Mouse (Mus musculus): ENCODE measurements around the gene Fam241b. TPM values are rescaled to one million over a fixed set of nuclear protein-coding genes. Genes with fewer than 3 reads are reported as not detected.

Gene Fam241b
- total and polyA plus RNA-seq, 3 experiments = 3.2 to 13.2 (median 9.3) TPM

DNA sequence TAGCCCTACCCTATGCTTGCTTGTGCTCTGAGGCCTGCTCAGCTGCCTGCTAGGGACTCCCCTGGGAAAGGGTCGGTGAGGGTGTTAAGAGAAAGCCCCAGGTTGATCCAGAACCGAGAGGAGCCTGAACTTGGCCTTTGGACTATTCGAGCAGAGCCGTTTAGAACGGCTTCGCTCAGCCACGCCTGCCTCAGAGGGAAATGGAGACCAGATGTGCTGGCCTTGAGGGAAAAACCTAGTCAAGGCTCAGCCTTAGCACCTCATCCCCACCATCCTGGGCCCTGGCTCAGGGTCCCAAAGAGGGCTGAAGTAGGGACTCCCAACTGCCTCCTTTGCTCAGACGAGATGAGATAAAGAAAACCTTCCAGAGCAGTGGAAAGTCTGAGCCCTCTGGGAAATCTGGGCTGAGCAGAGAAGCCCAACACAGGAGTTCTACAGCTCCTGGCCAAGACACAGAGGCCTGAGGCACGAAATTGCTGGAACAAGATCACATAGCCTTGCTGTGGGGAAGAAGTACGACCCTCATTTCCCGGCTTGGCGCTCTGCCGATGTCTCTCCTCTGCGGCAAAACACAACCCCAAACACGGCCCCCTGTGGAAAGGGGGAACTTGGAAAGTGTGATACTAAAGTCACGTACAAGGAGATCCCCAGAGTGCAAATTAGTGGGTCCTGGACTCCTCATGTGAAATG lies 83.4 kb downstream of the Fam241b start:
- Histone ChIP-seq H3K9me3 (replicated peaks) (no peaks in the 10 kb centered on the region), H3K27me3 (ENCODE audit: insufficient read depth, low read length) (peaks cover 8% of the 10 kb centered on the region; the same call in 1 of the 2 replicates), H3K4me3 (ENCODE audit: low read depth, low read length) (no peak overlapping the region), H3K36me3 (replicated peaks) (no peaks in the 10 kb centered on the region), H3K4me1 (ENCODE audit: insufficient read depth, low read depth, low read length) (peaks cover 11% of the 10 kb centered on the region)
- ATAC-seq (ENCODE audit: extremely low read depth, insufficient number of reproducible peaks, low FRiP score, poor library complexity, severe bottlenecking) = no peak
- TF ChIP-seq TAL1 (conservative IDR thresholded peaks at IDR 0.05; ENCODE audit: low read depth, low read length) (no peak), CTCF (IDR thresholded peaks at IDR 0.05; ENCODE audit: low read depth, low read length) (no peak)
- no peak for DNase-seq (ENCODE audit: low spot score)

DNA sequence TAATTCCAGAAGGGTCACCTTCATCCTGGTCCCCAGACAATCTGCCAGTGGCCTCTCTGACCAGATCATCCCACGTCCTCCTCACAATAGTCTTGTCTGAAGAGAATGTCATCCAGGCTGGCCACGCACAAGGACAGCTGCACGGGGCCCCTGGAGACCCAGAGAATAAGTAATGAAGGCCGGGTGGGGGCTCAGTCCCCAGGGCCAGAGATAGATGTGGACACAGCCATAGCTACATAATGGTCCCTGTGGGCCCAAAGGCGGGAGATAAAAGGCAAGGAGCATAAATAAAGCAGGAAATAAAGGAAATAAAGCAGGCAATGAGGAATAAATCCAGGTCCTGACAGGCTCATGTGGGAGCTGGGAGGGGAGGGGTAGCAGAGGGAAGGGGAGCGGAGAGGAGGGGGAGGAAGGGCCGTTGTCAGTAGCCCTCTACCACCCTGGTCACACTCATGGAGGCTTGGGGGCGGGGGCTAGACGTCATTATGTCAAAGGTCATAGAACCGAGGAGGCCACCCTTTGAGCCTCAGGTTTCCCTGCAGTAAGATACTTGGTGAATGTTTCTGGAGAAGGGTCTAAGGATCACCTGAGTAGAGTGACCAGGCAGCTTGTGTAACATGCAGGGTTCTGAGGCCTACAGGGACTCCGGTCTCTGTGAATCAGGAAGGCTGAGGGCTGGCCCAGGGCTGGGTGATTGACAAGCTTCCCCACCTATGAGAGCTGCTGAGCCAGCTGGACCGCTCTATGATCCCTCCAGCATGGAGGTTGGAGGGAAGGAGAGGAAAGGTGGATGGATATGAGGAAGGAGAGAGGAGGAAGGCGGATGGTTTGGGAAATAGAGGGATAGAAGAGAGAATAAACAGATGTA lies 85.0 kb downstream of the Fam241b start:
- ATAC-seq (ENCODE audit: extremely low read depth, insufficient number of reproducible peaks, low FRiP score, poor library complexity, severe bottlenecking) (no peak), DNase-seq (ENCODE audit: low spot score) (no peak)
- Histone ChIP-seq H3K4me1 (ENCODE audit: insufficient read depth, low read depth, low read length) (peaks cover 7% of the 10 kb centered on the region; the same call in 1 of the 2 replicates), H3K4me3 (ENCODE audit: low read depth, low read length) (no peak overlapping the region), H3K9me3 (replicated peaks) (no peaks in the 10 kb centered on the region), H3K27me3 (ENCODE audit: insufficient read depth, low read length) (peaks cover 8% of the 10 kb centered on the region; the same call in 1 of the 2 replicates), H3K36me3 (replicated peaks) (no peaks in the 10 kb centered on the region)
- TF ChIP-seq GATA1 (IDR thresholded peaks at IDR 0.05; ENCODE audit: borderline replicate concordance, low read length) (no peak), GATA2 (IDR thresholded peaks at IDR 0.05; ENCODE audit: borderline replicate concordance, low read depth, low read length) (no peak), POLR2AphosphoS5 (IDR thresholded peaks at IDR 0.05; ENCODE audit: insufficient replicate concordance, low read depth, low read length) (no peak), CTCF (IDR thresholded peaks at IDR 0.05; ENCODE audit: low read depth, low read length) (no peak), TAL1 (conservative IDR thresholded peaks at IDR 0.05; ENCODE audit: low read depth, low read length) (no peak)

Other genes starting within 250 kb of the Fam241b start
- gene Col13a1, start 164.8 kb downstream of the Fam241b start, total RNA-seq (2014; fragmentation: Nextera tagmentation) = not detected in 2 replicates
- 0.05 TPM in 1 of 2 replicates, not detected in the other for gene Col13a1, start 164.8 kb downstream of the Fam241b start, total RNA-seq (2017)
- not detected in 2 replicates for gene Col13a1, start 164.8 kb downstream of the Fam241b start, polyA plus RNA-seq (2012)
- not detected in 2 replicates for gene Neurog3, start 10.8 kb downstream of the Fam241b start, total RNA-seq (2014; fragmentation: Nextera tagmentation)
- gene Neurog3, start 10.8 kb downstream of the Fam241b start, total RNA-seq (2017) = not detected in 2 replicates
- gene Neurog3, start 10.8 kb downstream of the Fam241b start, polyA plus RNA-seq (2012) = not detected in 2 replicates
- 8.2 and 10.2 TPM in 2 replicates for gene Tspan15, start 87.3 kb upstream of the Fam241b start, total RNA-seq (2014; fragmentation: Nextera tagmentation)
- 1.9 TPM in 2 replicates for gene Tspan15, start 87.3 kb upstream of the Fam241b start, total RNA-seq (2017)
- gene Tspan15, start 87.3 kb upstream of the Fam241b start, polyA plus RNA-seq (2012) = 1.5 and 1.7 TPM in 2 replicates
- 0.45 TPM in 1 of 2 replicates, not detected in the other for gene Tacr2, start 108.5 kb upstream of the Fam241b start, total RNA-seq (2014; fragmentation: Nextera tagmentation)
- gene Tacr2, start 108.5 kb upstream of the Fam241b start, total RNA-seq (2017) = 0.06 TPM in 1 of 2 replicates, not detected in the other
- 0.03 TPM in 1 of 2 replicates, not detected in the other for gene Tacr2, start 108.5 kb upstream of the Fam241b start, polyA plus RNA-seq (2012)
- gene Hk1, start 236.0 kb upstream of the Fam241b start, total RNA-seq (2014; fragmentation: Nextera tagmentation) = 116 and 119 TPM in 2 replicates
- gene Hk1, start 236.0 kb upstream of the Fam241b start, total RNA-seq (2017) = 205 and 245 TPM in 2 replicates
- 444 and 447 TPM in 2 replicates for gene Hk1, start 236.0 kb upstream of the Fam241b start, polyA plus RNA-seq (2012)

Measured in G1E (cell line).